Mouse (Mus musculus) embryonic facial prominence, embryonic 11.5 days (tissue): ENCODE results near the gene Trpm5. TPM values are rescaled to one million over a fixed set of nuclear protein-coding genes. Genes with fewer than 3 reads are reported as not detected.

ENCODE experiments used
- ATAC-seq: fragments of 200-750 bp; cut with Nextera tagmentation; replicated peaks from 2 replicates; pipeline ENCODE4 v1.8.0; 2017; ENCODE audit warnings: low read depth; ENCODE audit not compliant: insufficient number of reproducible peaks, low FRiP score, low TSS enrichment
- DNase-seq: peaks from one replicate; pipeline ENCODE4 v3.0.0-alpha.2; 2015; ENCODE audit warnings: low spot score
- H3K27ac ChIP-seq: fragments of 300-500 bp; sonication (generic); replicated peaks from 2 replicates; pipeline ENCODE4 v1.5.1; 2014; ENCODE audit warnings: mild to moderate bottlenecking, low read depth, low read length, control low read depth
- H3K27me3 ChIP-seq: fragments of 300-500 bp; sonication (generic); 2 replicates; pipeline ENCODE4 v1.6.1; 2014; ENCODE audit warnings: mild to moderate bottlenecking, low read length, moderate library complexity, mixed read lengths; ENCODE audit not compliant: control insufficient read depth, insufficient read depth
- H3K36me3 ChIP-seq: fragments of 300-500 bp; sonication (generic); replicated peaks from 2 replicates; pipeline ENCODE4 v1.6.1; 2014; ENCODE audit warnings: low read depth, mild to moderate bottlenecking, low read length, moderate library complexity, mixed read lengths; ENCODE audit not compliant: control insufficient read depth, insufficient read depth
- H3K4me1 ChIP-seq: fragments of 300-500 bp; sonication (generic); 2 replicates; pipeline ENCODE4 v1.6.1; 2014; ENCODE audit warnings: low read length, mixed read lengths; ENCODE audit not compliant: control insufficient read depth, insufficient read depth
- H3K4me2 ChIP-seq: fragments of 300-500 bp; sonication (generic); 2 replicates; pipeline ENCODE4 v1.6.1; 2014; ENCODE audit warnings: low read depth, mild to moderate bottlenecking, control low read depth, low read length, moderate library complexity
- H3K4me3 ChIP-seq: fragments of 300-500 bp; sonication (generic); 2 replicates; pipeline ENCODE4 v1.5.1; 2014; ENCODE audit warnings: low read depth, low read length, control low read depth
- H3K9ac ChIP-seq: fragments of 300-500 bp; sonication (generic); replicated peaks from 2 replicates; pipeline ENCODE4 v1.6.1; 2014; ENCODE audit warnings: mild to moderate bottlenecking, control low read depth, low read length
- H3K9me3 ChIP-seq: fragments of 300-500 bp; sonication (generic); replicated peaks from 2 replicates; pipeline ENCODE4 v1.6.1; 2016; ENCODE audit warnings: mild to moderate bottlenecking, low read length, inconsistent platforms, mixed read lengths; ENCODE audit not compliant: control insufficient read depth
- WGBS: fragments of 180-500 bp; shearing (Covaris S2); extraction: QIAGEN DNeasy Blood & Tissue Kit; methylation state at CpG from one replicate; pipeline ENCODE4 v1.1.7; 2014; 5-methylcytosine and 5-hydroxymethylcytosine counted together
- polyA plus RNA-seq: library from polyadenylated mRNA; unstranded; fragments of >200 nt; fragmentation: Nextera tagmentation; extraction: Ambion mirVana; gene quantifications from 2 replicates; pipeline ENCODE4 v1.2.1, GENCODE M21; 2014

The Trpm5 gene
- polyA plus RNA-seq, 1 experiment from 2014 or later, result 1.1 TPM

GRCm38 (mm10) chr7:143057023-143057422 lies 37.4 kb downstream of the Trpm5 start:
- H3K27me3 ChIP-seq, result no peaks in the 10 kb centered on the region
- no peak overlapping the region for H3K4me3 ChIP-seq
- H3K9ac ChIP-seq, result no peak overlapping the region
- WGBS, result 94% methylated on average over 5 of the region's 5 CpGs
- ATAC-seq (no peak), DNase-seq (no peak)
- no peaks in the 10 kb centered on the region for H3K9me3 ChIP-seq
- no peaks in the 10 kb centered on the region for H3K36me3 ChIP-seq
- peaks cover 3% of the 10 kb centered on the region for H3K4me1 ChIP-seq
- H3K27ac ChIP-seq, result no peak overlapping the region
- H3K4me2 ChIP-seq, result no peak overlapping the region

GRCm38 (mm10) chr7:143055499-143056186 lies 38.8 kb downstream of the Trpm5 start:
- no peak for DNase-seq
- Histone ChIP-seq H3K27me3 (no peaks in the 10 kb centered on the region), H3K9me3 (no peaks in the 10 kb centered on the region), H3K4me1 (peaks cover 3% of the 10 kb centered on the region), H3K27ac (no peak overlapping the region), H3K9ac (no peak overlapping the region), H3K36me3 (no peaks in the 10 kb centered on the region), H3K4me3 (no peak overlapping the region), H3K4me2 (no peak overlapping the region)
- ATAC-seq, result no peak
- 78% methylated on average over 11 of the region's 11 CpGs for WGBS

- Histone ChIP-seq H3K4me1 (peaks cover 3% of the 10 kb centered on the region), H3K9ac (no peak overlapping the region), H3K4me3 (no peak overlapping the region), H3K27me3 (no peaks in the 10 kb centered on the region), H3K9me3 (no peaks in the 10 kb centered on the region), H3K36me3 (no peaks in the 10 kb centered on the region), H3K27ac (no peak overlapping the region), H3K4me2 (peak overlapping the region; percentile 86)
- no peak for DNase-seq
- 82% methylated on average over 3 of the region's 3 CpGs for WGBS
- ATAC-seq, result no peak
Measured at GRCm38 (mm10) chr7:143055001-143055400, 39.4 kb downstream of the Trpm5 start.

- Histone ChIP-seq H3K27ac (no peak overlapping the region), H3K9me3 (no peaks in the 10 kb centered on the region), H3K9ac (peak overlapping the region; percentile 1; the same call in 1 of the 2 replicates), H3K4me2 (peak overlapping the region; percentile 86), H3K27me3 (no peaks in the 10 kb centered on the region), H3K36me3 (no peaks in the 10 kb centered on the region), H3K4me3 (no peak overlapping the region), H3K4me1 (peaks cover 3% of the 10 kb centered on the region)
- ATAC-seq (no peak), DNase-seq (no peak)
- 56% methylated on average over 3 of the region's 3 CpGs for WGBS
Measured at GRCm38 (mm10) chr7:143054612-143054965, 39.9 kb downstream of the Trpm5 start.

- ATAC-seq, result no peak; the same call in 1 of the 2 replicates
- no peak for DNase-seq
- WGBS, result 51% methylated on average over 11 of the region's 11 CpGs
- Histone ChIP-seq H3K4me3 (peak overlapping the region; percentile 91), H3K9me3 (no peaks in the 10 kb centered on the region), H3K9ac (peak overlapping the region; percentile 92), H3K36me3 (no peaks in the 10 kb centered on the region), H3K27ac (no peak overlapping the region), H3K27me3 (no peaks in the 10 kb centered on the region), H3K4me1 (peaks cover 3% of the 10 kb centered on the region), H3K4me2 (peak overlapping the region; percentile 86)
Measured at GRCm38 (mm10) chr7:143053961-143054611, 40.4 kb downstream of the Trpm5 start.

GRCm38 (mm10) chr7:143053008-143053899 lies 41.2 kb downstream of the Trpm5 start:
- no peaks in the 10 kb centered on the region for H3K36me3 ChIP-seq
- peak overlapping the region; percentile 91 for H3K4me3 ChIP-seq
- peak overlapping the region; percentile 70 for H3K27ac ChIP-seq
- no peaks in the 10 kb centered on the region for H3K27me3 ChIP-seq
- H3K9ac ChIP-seq, result peak overlapping the region; percentile 92
- ATAC-seq, result peak; percentile 61
- under 1% methylated on average over 46 of the region's 46 CpGs for WGBS
- DNase-seq, result peak; percentile 76
- peaks cover 3% of the 10 kb centered on the region for H3K4me1 ChIP-seq
- no peaks in the 10 kb centered on the region for H3K9me3 ChIP-seq
- H3K4me2 ChIP-seq, result peak overlapping the region; percentile 86

GRCm38 (mm10) chr7:143052626-143053007 lies 41.8 kb downstream of the Trpm5 start, which contains the start of gene Cd81:
Gene Cd81, plus strand, starts transcription at chr7:143052739.
- Histone ChIP-seq H3K9ac (peak within 1 kb of the TSS; percentile 92), H3K4me1 (peaks cover 3% of the 10 kb centered on the region; the same call in 1 of the 2 replicates), H3K36me3 (no peaks in the 10 kb centered on the region), H3K4me2 (peak within 1 kb of the TSS; percentile 86), H3K27ac (peak within 1 kb of the TSS; percentile 70), H3K9me3 (no peaks in the 10 kb centered on the region), H3K4me3 (peak within 1 kb of the TSS; percentile 91), H3K27me3 (no peaks in the 10 kb centered on the region)
- ATAC-seq (peak; percentile 60), DNase-seq (peak; percentile 87)
- 0% methylated on average over 34 of the region's 37 CpGs for WGBS
